15 mouse cellular contexts compared by ENCODE assay signal in the genomic region with DNA sequence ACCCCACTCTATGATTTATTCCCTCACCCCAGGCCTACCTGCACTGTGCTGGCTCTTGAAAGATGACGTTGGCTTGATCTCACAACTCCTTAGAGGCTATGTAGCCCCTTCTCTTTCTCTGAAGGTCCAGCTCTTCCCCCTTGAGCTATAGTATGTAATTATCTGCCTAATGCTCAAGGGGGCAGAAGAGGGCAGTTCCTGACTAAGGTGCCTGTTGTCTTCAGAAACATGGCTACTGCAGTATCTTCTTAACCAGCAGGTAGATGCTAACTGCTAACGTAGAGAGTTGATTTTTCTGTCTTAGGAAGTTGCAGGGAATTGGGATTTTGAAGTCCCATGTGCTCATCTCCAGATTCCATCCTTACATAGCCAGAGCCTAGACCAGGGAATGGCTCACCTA. TPM values are rescaled to one million over a fixed set of nuclear protein-coding genes. Genes with fewer than 3 reads are reported as not detected.
DNase-seq lines count a peak whose midpoint lies in the region; ATAC-seq and TF ChIP-seq lines count a peak whose summit lies in the region.
"Had no signal": no experiment of that assay in that cellular context is flagged by ENCODE, and none has a peak within 500 bp of the region (broad histone marks: within the 10 kb centered on the region; RNA-seq: fewer than 3 reads in every experiment).

No protein-coding gene starts in this region.

- H3K4me1 ChIP-seq in liver, embryonic 14.5 days (replicated peaks; ENCODE audit: control insufficient read depth in 2 of 2, insufficient read depth in 2 of 2, low read length in 1 of 2), result no peaks in the 10 kb centered on the region
- peaks cover 6% of the 10 kb centered on the region for H3K4me1 ChIP-seq in liver, embryonic 12.5 days
- 0 out of 2 replicates have a peak, but pooled peaks cover 3% of the 10 kb centered on the region for H3K4me1 ChIP-seq in G1E (ENCODE audit: insufficient read depth, low read depth, low read length)
- H3K4me1 ChIP-seq: limb, embryonic 12.5 days had no signal

- no peaks in the 10 kb centered on the region for H3K9me3 ChIP-seq in liver, embryonic 14.5 days (ENCODE audit: control insufficient read depth, low read length)
- no peaks in the 10 kb centered on the region for H3K9me3 ChIP-seq in liver, embryonic 12.5 days (replicated peaks)
- no peaks in the 10 kb centered on the region for H3K9me3 ChIP-seq in G1E (replicated peaks)

- no peak for TF ChIP-seq EP300 in liver, embryonic 14.5 days (IDR thresholded peaks at IDR 0.05; ENCODE audit: low read depth)

- WGBS in liver, embryonic 14.5 days (ENCODE audit: insufficient replicate concordance), result 24% methylated on average over 2 of the region's 2 CpGs
- 26% methylated on average over 2 of the region's 2 CpGs for WGBS in liver, embryonic 12.5 days (ENCODE audit: insufficient replicate concordance)

- H3K36me3 ChIP-seq in liver, embryonic 14.5 days (replicated peaks; ENCODE audit: control insufficient read depth, insufficient read depth, low read depth), result no peaks in the 10 kb centered on the region
- no peaks in the 10 kb centered on the region for H3K36me3 ChIP-seq in liver, embryonic 12.5 days
- no peaks in the 10 kb centered on the region for H3K36me3 ChIP-seq in G1E (replicated peaks)
- H3K36me3 ChIP-seq: limb, embryonic 12.5 days had no signal

- H3K4me3 ChIP-seq in liver, embryonic 14.5 days (ENCODE audit: insufficient read depth in 1 of 2, low read depth in 2 of 2, low read length in 2 of 2), result no peak overlapping the region
- H3K4me3 ChIP-seq in liver, embryonic 12.5 days, result no peak overlapping the region
- H3K4me3 ChIP-seq in G1E (ENCODE audit: low read depth, low read length), result no peak overlapping the region
- H3K4me3 ChIP-seq: limb, embryonic 12.5 days had no signal

- ATAC-seq in liver, embryonic 14.5 days (ENCODE audit: insufficient read depth), result no peak
- ATAC-seq in liver, embryonic 12.5 days, result no peak
- ATAC-seq in G1E (ENCODE audit: extremely low read depth, insufficient number of reproducible peaks, low FRiP score, poor library complexity, severe bottlenecking), result peak; percentile 54; the same call in 1 of the 2 replicates
- peak; percentile 49 for ATAC-seq in megakaryocyte, adult 5-6 weeks (ENCODE audit: poor library complexity, severe bottlenecking)

- TF ChIP-seq CTCF in liver, embryonic 14.5 days (IDR thresholded peaks at IDR 0.05; ENCODE audit: low read depth), result peak; percentile 48
- TF ChIP-seq CTCF in G1E (IDR thresholded peaks at IDR 0.05; ENCODE audit: low read depth, low read length), result no peak

- DNase-seq in adrenal gland, postnatal 14 days, result peak; percentile 11
- DNase-seq in adrenal gland, adult 18-20 months (ENCODE audit: low spot score in 2 of 2), result no peak
- no peak for DNase-seq in liver, embryonic 14.5 days (ENCODE audit: low read depth in 3 of 3, low spot score in 3 of 3)
- DNase-seq in G1E (ENCODE audit: low spot score), result no peak
- no peak for DNase-seq in cerebellum, adult 11-12 months
- no peak for DNase-seq in layer of hippocampus, postnatal 25 days (ENCODE audit: extremely low spot score in 1 of 2, low spot score in 1 of 2)
- DNase-seq: adrenal gland, adult 8-10 months; cerebellum, adult 9-10 months; gastrocnemius, postnatal 10 days; heart, postnatal 36 days; kidney, postnatal 25 days; spleen, adult 18-20 months had no signal

- no peaks in the 10 kb centered on the region for H3K27me3 ChIP-seq in liver, embryonic 14.5 days (ENCODE audit: control insufficient read depth, insufficient read depth, low read length)
- no peaks in the 10 kb centered on the region for H3K27me3 ChIP-seq in liver, embryonic 12.5 days (replicated peaks)
- 0 out of 2 replicates have a peak, but pooled peaks cover 3% of the 10 kb centered on the region for H3K27me3 ChIP-seq in G1E (ENCODE audit: insufficient read depth, low read length)

- no peak overlapping the region for H3K4me2 ChIP-seq in liver, embryonic 14.5 days (ENCODE audit: low read depth)
- no peak overlapping the region for H3K4me2 ChIP-seq in liver, embryonic 12.5 days
- H3K4me2 ChIP-seq: limb, embryonic 12.5 days had no signal

- H3K9ac ChIP-seq in liver, embryonic 14.5 days (replicated peaks), result no peak overlapping the region
- H3K9ac ChIP-seq in liver, embryonic 12.5 days, result no peak overlapping the region
- H3K9ac ChIP-seq: limb, embryonic 12.5 days had no signal

- H3K27ac ChIP-seq in liver, embryonic 14.5 days, result no peak overlapping the region
- no peak overlapping the region for H3K27ac ChIP-seq in liver, embryonic 12.5 days
- H3K27ac ChIP-seq: limb, embryonic 12.5 days had no signal

RNA-seq across cellular contexts. Expression of gene 1700016C15Rik, which starts 24.4 kb away (rescaled TPM):
- not detected in 2 replicates for total RNA-seq in adrenal gland, postnatal 14 days (2021)
- total RNA-seq in adrenal gland, adult 18-20 months (2021), result not detected
- polyA plus RNA-seq in liver, embryonic 14.5 days (2012; rRNA removed), result not detected in 2 replicates
- polyA plus RNA-seq in liver, embryonic 14.5 days (2014; fragmentation: Nextera tagmentation; extraction: Ambion mirVana), result not detected in 2 replicates
- not detected in 2 replicates for polyA plus RNA-seq in liver, embryonic 12.5 days (2016; fragmentation: Nextera tagmentation; extraction: Ambion mirVana)
- not detected in 2 replicates for total RNA-seq in G1E (2014; fragmentation: Nextera tagmentation)
- total RNA-seq in G1E (2017), result not detected in 2 replicates
- polyA plus RNA-seq in G1E (2012), result not detected in 2 replicates
- not detected in 2 replicates for total RNA-seq in megakaryocyte, adult 5-6 weeks (2015)
- total RNA-seq in megakaryocyte, adult 5-6 weeks (2017), result not detected in 2 replicates
- total RNA-seq in layer of hippocampus, postnatal 25 days (2021), result not detected
- total RNA-seq: adrenal gland, adult 8-10 months; heart, postnatal 36 days had no signal
- polyA plus RNA-seq: limb, embryonic 12.5 days had no signal

Comparison
In these comparisons a context has a peak if more than half of its experiments do, and no peak if none do; other contexts are left out.
1. ATAC-seq: peak in G1E (single experiment) and megakaryocyte, adult 5-6 weeks (single experiment); none in liver, embryonic 14.5 days (single experiment) and liver, embryonic 12.5 days (single experiment).